Mouse (Mus musculus) MEL (cell line): ENCODE results near the gene Gm47791. TPM values are rescaled to one million over a fixed set of nuclear protein-coding genes. Genes with fewer than 3 reads are reported as not detected.
A peak's percentile ranks its signal among the peaks of the same experiment; 100 is the strongest.

Experiments
- DNase-seq: peaks from one replicate; pipeline ENCODE4 v3.0.0; 2011; ENCODE audit warnings: low read depth, low spot score
- H3K27ac ChIP-seq: 2 replicates; pipeline ENCODE4 v1.5.1; 2012; ENCODE audit warnings: low read depth, mild to moderate bottlenecking, control low read depth, low read length, moderate library complexity; ENCODE audit not compliant: control insufficient read depth
- H3K27me3 ChIP-seq, 2 experiments: fragments of 150-350 bp in 1 of 2; sonication (generic) in 1 of 2; 2 replicates each; pipeline ENCODE4 v1.6.1; 2012; ENCODE audit warnings: low read length in 2 of 2, mild to moderate bottlenecking in 2 of 2, improper control_type of control experiment in 1 of 2, moderate library complexity in 1 of 2; ENCODE audit not compliant: insufficient read depth in 2 of 2, control insufficient read depth in 1 of 2
- H3K36me3 ChIP-seq, 2 experiments: 2 replicates each; pipeline ENCODE4 v1.6.1; 2012 to 2014; ENCODE audit warnings: low read length in 2 of 2, improper control_type of control experiment in 1 of 2, inconsistent platforms in 1 of 2, mild to moderate bottlenecking in 1 of 2; ENCODE audit not compliant: insufficient read depth in 2 of 2, control insufficient read depth in 1 of 2
- H3K4me1 ChIP-seq, 2 experiments: fragments of 150-350 bp in 1 of 2; sonication (generic) in 1 of 2; 2 replicates each; pipeline ENCODE4 v1.6.1; 2012; ENCODE audit warnings: low read length in 2 of 2, improper control_type of control experiment in 1 of 2, mild to moderate bottlenecking in 1 of 2; ENCODE audit not compliant: insufficient read depth in 2 of 2, control insufficient read depth in 1 of 2
- H3K4me3 ChIP-seq, 2 experiments: fragments of 150-350 bp in 1 of 2; sonication (generic) in 1 of 2; 2 replicates each; pipeline ENCODE4 v1.5.1; 2012; ENCODE audit warnings: low read depth in 2 of 2, low read length in 2 of 2, mild to moderate bottlenecking in 2 of 2, moderate library complexity in 2 of 2, control low read depth in 1 of 2, improper control_type of control experiment in 1 of 2; ENCODE audit not compliant: control insufficient read depth in 1 of 2, insufficient read depth in 1 of 2
- H3K79me2 ChIP-seq: 2 replicates; pipeline ENCODE4 v1.6.1; 2012; ENCODE audit warnings: mild to moderate bottlenecking, low read length, moderate library complexity; ENCODE audit not compliant: control insufficient read depth, poor library complexity, insufficient read depth
- H3K9ac ChIP-seq: 2 replicates; pipeline ENCODE4 v1.6.1; 2012; ENCODE audit warnings: low read depth, mild to moderate bottlenecking, control low read depth, low read length, moderate library complexity; ENCODE audit not compliant: control insufficient read depth, poor library complexity, severe bottlenecking
- H3K9me3 ChIP-seq: fragments of 150-350 bp; sonication (generic); replicated peaks from 2 replicates; pipeline ENCODE4 v1.6.1; 2012; ENCODE audit warnings: mild to moderate bottlenecking, low read length, improper control_type of control experiment, moderate library complexity; ENCODE audit not compliant: insufficient read depth
- BHLHE40 ChIP-seq: IDR thresholded peaks from 2 replicates; pipeline ENCODE4 v1.6.1; 2012; ENCODE audit warnings: low read depth, mild to moderate bottlenecking, inconsistent platforms, low read length, improper control_type of control experiment, borderline replicate concordance
- CHD1 ChIP-seq: IDR thresholded peaks from 2 replicates; pipeline ENCODE4 v1.6.1; 2012; ENCODE audit warnings: low read depth, mild to moderate bottlenecking, inconsistent platforms, low read length, improper control_type of control experiment
- CHD2 ChIP-seq: IDR thresholded peaks from 2 replicates; pipeline ENCODE4 v1.6.1; 2011; ENCODE audit warnings: low read length, improper control_type of control experiment
- CTCF ChIP-seq, 3 experiments: IDR thresholded peaks in 2 of 3; conservative IDR thresholded peaks in 1 of 3; 2 replicates each; pipeline ENCODE4 v1.5.1; 2011 to 2012; ENCODE audit warnings: low read length in 3 of 3, low read depth in 2 of 3, mild to moderate bottlenecking in 2 of 3, improper control_type of control experiment in 1 of 3, inconsistent platforms in 1 of 3, mixed read lengths in 1 of 3, moderate library complexity in 1 of 3; ENCODE audit not compliant: control insufficient read depth in 1 of 3, insufficient read depth in 1 of 3, poor library complexity in 1 of 3, severe bottlenecking in 1 of 3
- ELF1 ChIP-seq: IDR thresholded peaks from 2 replicates; pipeline ENCODE4 v1.6.1; 2014; ENCODE audit warnings: low read depth, mild to moderate bottlenecking, inconsistent platforms, low read length, improper control_type of control experiment, moderate library complexity
- EP300 ChIP-seq, 2 experiments: IDR thresholded peaks; 2 replicates each; pipeline ENCODE4 v1.6.1; 2011; ENCODE audit warnings: improper control_type of control experiment in 2 of 2, low read length in 2 of 2, low read depth in 1 of 2, mild to moderate bottlenecking in 1 of 2
- ETS1 ChIP-seq: IDR thresholded peaks from 2 replicates; pipeline ENCODE4 v1.6.1; 2012; ENCODE audit warnings: low read depth, mild to moderate bottlenecking, inconsistent platforms, low read length, improper control_type of control experiment, moderate library complexity
- GABPA ChIP-seq: IDR thresholded peaks from 2 replicates; pipeline ENCODE4 v1.6.1; 2012; ENCODE audit warnings: low read depth, mild to moderate bottlenecking, inconsistent platforms, low read length, improper control_type of control experiment, moderate library complexity
- GATA1 ChIP-seq: IDR thresholded peaks from 2 replicates; pipeline ENCODE4 v1.6.1; 2011; ENCODE audit warnings: low read depth, low read length, improper control_type of control experiment
- KAT2A ChIP-seq: conservative IDR thresholded peaks from 2 replicates; pipeline ENCODE4 v1.6.1; 2012; ENCODE audit warnings: low read depth, low read length, improper control_type of control experiment, inconsistent platforms
- MAFK ChIP-seq: IDR thresholded peaks from 2 replicates; pipeline ENCODE4 v1.6.1; 2011; ENCODE audit warnings: low read depth, mild to moderate bottlenecking, low read length, improper control_type of control experiment, borderline replicate concordance
- MAX ChIP-seq: IDR thresholded peaks from 2 replicates; pipeline ENCODE4 v1.6.1; 2011; ENCODE audit warnings: low read length, improper control_type of control experiment
- MAZ ChIP-seq: IDR thresholded peaks from 2 replicates; pipeline ENCODE4 v1.6.1; 2012; ENCODE audit warnings: low read depth, mild to moderate bottlenecking, inconsistent platforms, low read length, improper control_type of control experiment
- MXI1 ChIP-seq: IDR thresholded peaks from 2 replicates; pipeline ENCODE4 v1.6.1; 2011; ENCODE audit warnings: mild to moderate bottlenecking, low read depth, low read length, improper control_type of control experiment
- MYB ChIP-seq: IDR thresholded peaks from 2 replicates; pipeline ENCODE4 v1.6.1; 2011; ENCODE audit warnings: mild to moderate bottlenecking, low read depth, low read length, improper control_type of control experiment
- MYC ChIP-seq: IDR thresholded peaks from 2 replicates; pipeline ENCODE4 v1.6.1; 2011; ENCODE audit warnings: low read depth, mild to moderate bottlenecking, low read length, improper control_type of control experiment, moderate library complexity
- NRF1 ChIP-seq: IDR thresholded peaks from 2 replicates; pipeline ENCODE4 v1.6.1; 2014; ENCODE audit warnings: low read depth, mild to moderate bottlenecking, inconsistent platforms, low read length, improper control_type of control experiment, moderate library complexity; ENCODE audit not compliant: poor library complexity, insufficient read depth, severe bottlenecking
- RAD21 ChIP-seq: IDR thresholded peaks from 2 replicates; pipeline ENCODE4 v1.6.1; 2011; ENCODE audit warnings: mild to moderate bottlenecking, low read depth, low read length, improper control_type of control experiment
- RCOR1 ChIP-seq: IDR thresholded peaks from 2 replicates; pipeline ENCODE4 v1.6.1; 2012; ENCODE audit warnings: low read depth, mild to moderate bottlenecking, inconsistent platforms, low read length, improper control_type of control experiment
- SIN3A ChIP-seq: IDR thresholded peaks from 2 replicates; pipeline ENCODE4 v1.6.1; 2012; ENCODE audit warnings: low read length, improper control_type of control experiment, inconsistent platforms
- TAL1 ChIP-seq: IDR thresholded peaks from 2 replicates; pipeline ENCODE4 v1.6.1; 2012; ENCODE audit warnings: mild to moderate bottlenecking, inconsistent platforms, low read length, moderate library complexity, mixed read lengths
- TBP ChIP-seq: IDR thresholded peaks from 2 replicates; pipeline ENCODE4 v1.8.0; 2011; ENCODE audit warnings: low read depth, low read length, improper control_type of control experiment
- UBTF ChIP-seq: IDR thresholded peaks from 2 replicates; pipeline ENCODE4 v1.6.1; 2012; ENCODE audit warnings: low read depth, mild to moderate bottlenecking, inconsistent platforms, low read length, improper control_type of control experiment, moderate library complexity, borderline replicate concordance; ENCODE audit not compliant: insufficient read depth
- USF1 ChIP-seq: IDR thresholded peaks from 2 replicates; pipeline ENCODE4 v1.6.1; 2014; ENCODE audit warnings: low read depth, mild to moderate bottlenecking, inconsistent platforms, low read length, improper control_type of control experiment, moderate library complexity
- USF2 ChIP-seq, 2 experiments: IDR thresholded peaks; 2 replicates each; pipeline ENCODE4 v1.6.1; 2011 to 2012; ENCODE audit warnings: improper control_type of control experiment in 2 of 2, low read length in 2 of 2, borderline replicate concordance in 1 of 2, inconsistent platforms in 1 of 2, low read depth in 1 of 2, mild to moderate bottlenecking in 1 of 2; ENCODE audit not compliant: insufficient read depth in 1 of 2
- ZC3H11A ChIP-seq: IDR thresholded peaks from 2 replicates; pipeline ENCODE4 v1.6.1; 2012; ENCODE audit warnings: low read depth, mild to moderate bottlenecking, inconsistent platforms, low read length, improper control_type of control experiment
- ZNF384 ChIP-seq: IDR thresholded peaks from 2 replicates; pipeline ENCODE4 v1.6.1; 2012; ENCODE audit warnings: low read depth, mild to moderate bottlenecking, inconsistent platforms, low read length, improper control_type of control experiment
- polyA plus RNA-seq, 2 experiments: library from polyadenylated mRNA; stranded (reverse) in 1 of 2; unstranded in 1 of 2; fragments of >175 nt in 1 of 2; fragments of >200 nt in 1 of 2; gene quantifications; 2 replicates each; pipeline versions ENCODE4 v1.2.1 to v1.2.4; 2012; ENCODE audit warnings: low replicate concordance in 2 of 2, low read depth in 1 of 2; ENCODE audit not compliant: insufficient read length in 2 of 2, insufficient read depth in 1 of 2, missing spikeins in 1 of 2
- total RNA-seq: library from RNA; depleted of rRNA; stranded (reverse); fragments of 300-350 nt; gene quantifications from 2 replicates; pipeline ENCODE4 v1.2.3, GENCODE M21; 2012; rRNA removed

The Gm47791 gene
- total RNA-seq (not detected in 2 replicates), polyA plus RNA-seq (not detected)

DNA sequence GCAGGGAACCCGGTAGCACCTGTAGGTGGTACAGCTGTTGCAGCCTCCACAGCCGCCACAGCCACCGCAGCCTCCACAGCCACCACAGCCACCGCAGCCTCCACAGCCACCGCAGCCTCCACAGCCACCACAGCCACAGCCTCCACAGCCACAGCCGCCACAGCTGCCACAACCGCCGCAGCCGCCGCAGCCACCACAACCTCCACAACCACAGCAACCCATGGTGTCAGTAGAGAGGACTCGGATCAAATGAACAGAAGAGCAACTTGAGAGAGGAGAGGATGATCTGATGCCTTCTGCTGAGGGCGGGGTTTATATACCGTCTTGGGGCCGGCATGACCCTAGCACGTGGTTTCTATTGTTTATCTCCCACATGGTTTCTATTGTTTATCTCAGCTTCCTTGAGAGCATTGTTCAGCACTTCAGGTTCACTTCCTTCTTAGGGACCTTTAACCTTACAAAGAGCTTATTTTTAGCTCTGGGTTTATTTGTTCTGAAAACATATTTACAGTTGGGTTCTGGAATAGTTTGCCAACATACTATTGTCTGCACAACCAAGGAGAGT lies at the start of gene Gm47791:
Gm47791 (minus strand) TSS at position 222 of the 565 bp plus-strand sequence.
- peaks cover 0 to 9% of the 10 kb centered on the region in 2 experiments; a peak in 2 of 4 replicates for H3K36me3 ChIP-seq

DNA sequence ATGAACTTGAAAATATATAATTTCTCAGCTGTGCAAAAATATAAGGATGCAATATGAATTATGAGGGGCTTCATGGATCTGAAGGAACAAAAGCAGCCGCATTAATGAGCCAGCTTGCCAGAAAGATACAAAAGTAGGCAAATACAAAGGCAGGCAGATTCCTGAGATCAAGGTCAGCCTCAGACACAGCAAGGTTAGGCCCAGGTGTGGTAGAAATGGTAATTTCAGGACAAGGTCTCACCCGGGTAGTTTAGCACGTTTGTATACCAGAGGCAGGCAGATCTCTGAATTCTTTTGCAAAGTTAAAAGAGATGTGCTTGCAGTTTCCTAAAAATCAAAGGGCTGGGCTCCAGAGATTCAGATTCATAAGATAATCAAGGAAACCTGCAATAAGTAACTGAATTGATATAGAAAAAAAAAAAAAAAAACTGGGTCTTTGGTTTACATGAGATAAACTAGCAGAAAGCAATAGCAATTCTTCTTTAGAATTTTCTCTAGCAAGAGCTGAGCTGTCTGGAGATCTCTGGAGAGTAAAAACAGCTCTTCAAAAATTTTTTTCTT lies 49.7 kb upstream of the Gm47791 start:
- no peaks in the 10 kb centered on the region for H3K9me3 ChIP-seq
- H3K27ac ChIP-seq: no peak overlapping the region
- H3K4me3 ChIP-seq: no peak overlapping the region
- peaks cover 4 to 11% of the 10 kb centered on the region in 2 experiments; a peak in 2 of 4 replicates for H3K4me1 ChIP-seq
- no peak overlapping the region for H3K9ac ChIP-seq
- H3K36me3 ChIP-seq: no peaks in the 10 kb centered on the region; a peak in 1 of 4 replicates
- no peaks in the 10 kb centered on the region for H3K27me3 ChIP-seq
- no peak for DNase-seq
- TF ChIP-seq TAL1: no peak
- no peak for TF ChIP-seq ZC3H11A
- TF ChIP-seq MYB: no peak
- TF ChIP-seq BHLHE40: no peak
- no peak for TF ChIP-seq CHD2
- no peak for TF ChIP-seq GABPA
- no peak for TF ChIP-seq ELF1
- TF ChIP-seq NRF1: no peak
- peak; percentile 50 for TF ChIP-seq ZNF384
- TF ChIP-seq ETS1: no peak
- no peak for TF ChIP-seq SIN3A
- no peak for TF ChIP-seq MAFK
- 0 out of 2 replicates have a peak, but pooled peaks have one; percentile 25 for TF ChIP-seq RCOR1
- TF ChIP-seq CHD1: no peak
- no peak for TF ChIP-seq USF2 (IDR thresholded peaks at IDR 0.05; ENCODE audit: borderline replicate concordance in 1 of 2, insufficient read depth in 1 of 2, low read depth in 1 of 2, low read length in 2 of 2)
- TF ChIP-seq RAD21: no peak
- TF ChIP-seq MAZ: no peak
- no peak for TF ChIP-seq KAT2A
- H3K79me2 ChIP-seq: no peaks in the 10 kb centered on the region

More for the DNA sequence above, at the start of gene Gm47791:
- Histone ChIP-seq H3K27me3 (no peaks in the 10 kb centered on the region), H3K79me2 (no peaks in the 10 kb centered on the region; the same call in 1 of the 2 replicates), H3K4me1 (peaks cover 0 to 8% of the 10 kb centered on the region in 2 experiments; a peak in 1 of 4 replicates), H3K9ac (peak within 1 kb of the TSS; percentile 48), H3K9me3 (no peaks in the 10 kb centered on the region), H3K4me3 (peak within 1 kb of the TSS; percentile 49 to 57), H3K27ac (no peak within 1 kb of the TSS)
- TF ChIP-seq CTCF (IDR thresholded peaks at IDR 0.05 in 2 of 3, conservative IDR thresholded peaks at IDR 0.05 in 1 of 3; ENCODE audit: control insufficient read depth in 1 of 3, insufficient read depth in 1 of 3, low read depth in 2 of 3, low read length in 3 of 3, poor library complexity in 1 of 3, severe bottlenecking in 1 of 3) (no peak), USF2 (IDR thresholded peaks at IDR 0.05; ENCODE audit: borderline replicate concordance in 1 of 2, insufficient read depth in 1 of 2, low read depth in 1 of 2, low read length in 2 of 2) (no peak), BHLHE40 (peak; percentile 46; the same call in 1 of the 2 replicates), TBP (peak; percentile 83), MAX (peak; percentile 99), EP300 (IDR thresholded peaks at IDR 0.05; ENCODE audit: low read depth in 1 of 2, low read length in 2 of 2) (no peak), USF1 (peak; percentile 80), TAL1 (no peak), MXI1 (peak; percentile 99), SIN3A (peak; percentile 98), GATA1 (peak; percentile 52; the same call in 1 of the 2 replicates), MYC (peak; percentile 96), ZNF384 (no peak), UBTF (no peak), CHD2 (no peak), ETS1 (peak; percentile 59)
- DNase-seq: peak; percentile 84
